Mouse (Mus musculus) liver, postnatal 0 days (tissue): ENCODE measurements at regions not wholly inside any gene's neighbourhood (a gene's known extent, or its start where the extent isn't known, plus 50 kb on each side); places are given as distances from the start of the nearest gene placed in this dataset.

Source experiments
- CTCF ChIP-seq: sonication (generic); IDR thresholded peaks from 2 replicates; pipeline ENCODE4 v1.5.1; 2016; ENCODE audit warnings: antibody characterized with exemption, low read depth
- EP300 ChIP-seq: IDR thresholded peaks from 2 replicates; pipeline ENCODE4 v1.6.1; 2016; ENCODE audit warnings: antibody characterized with exemption, low read depth, mild to moderate bottlenecking

DNA sequence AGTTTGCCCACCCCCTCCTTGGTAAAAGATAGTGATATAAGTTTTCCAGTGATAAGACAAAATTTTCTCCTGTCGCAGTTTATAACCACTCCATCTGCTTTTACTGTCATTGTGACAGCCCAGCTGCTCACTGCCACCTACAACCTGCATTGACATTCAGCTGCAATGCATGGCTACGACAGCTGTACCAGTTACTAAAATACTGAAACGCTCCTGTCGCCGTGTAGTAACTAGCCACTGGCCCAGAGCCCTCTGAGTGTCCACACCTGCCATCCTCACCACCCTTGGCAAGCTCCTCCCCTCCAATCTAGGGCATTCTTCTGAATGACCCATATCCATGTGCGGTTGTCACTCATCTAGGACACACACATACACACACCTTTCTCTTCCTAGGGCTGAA, 286.2 kb downstream of the Bcor start:
- TF ChIP-seq CTCF = no peak
- no peak for TF ChIP-seq EP300
